Mouse (Mus musculus): ENCODE results near the gene Pde1c. TPM values are rescaled to one million over a fixed set of nuclear protein-coding genes. Genes with fewer than 3 reads are reported as not detected.

Pde1c gene
- total RNA-seq, 2 experiments from 2014 or later: 2.0 to 3.5 TPM

DNA sequence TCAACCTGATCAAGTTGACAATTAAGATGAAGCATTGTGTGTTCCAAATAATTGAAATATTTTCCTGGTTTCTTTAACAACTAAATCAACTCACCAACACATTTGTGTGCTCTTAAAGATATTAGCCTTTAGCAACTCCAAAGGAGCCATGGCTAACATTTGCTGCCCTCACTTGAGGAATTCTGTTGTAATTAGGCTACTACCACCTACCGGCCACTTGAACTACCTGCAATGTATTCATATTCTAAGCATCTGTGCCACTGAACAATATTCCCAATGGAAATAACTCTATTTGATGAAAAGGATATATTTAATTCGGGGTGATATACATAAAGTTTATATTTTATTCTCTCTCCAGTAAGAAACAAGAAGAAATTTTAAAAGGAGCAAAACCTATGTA is 121.0 kb downstream of the Pde1c start:
- no peak for DNase-seq

DNA sequence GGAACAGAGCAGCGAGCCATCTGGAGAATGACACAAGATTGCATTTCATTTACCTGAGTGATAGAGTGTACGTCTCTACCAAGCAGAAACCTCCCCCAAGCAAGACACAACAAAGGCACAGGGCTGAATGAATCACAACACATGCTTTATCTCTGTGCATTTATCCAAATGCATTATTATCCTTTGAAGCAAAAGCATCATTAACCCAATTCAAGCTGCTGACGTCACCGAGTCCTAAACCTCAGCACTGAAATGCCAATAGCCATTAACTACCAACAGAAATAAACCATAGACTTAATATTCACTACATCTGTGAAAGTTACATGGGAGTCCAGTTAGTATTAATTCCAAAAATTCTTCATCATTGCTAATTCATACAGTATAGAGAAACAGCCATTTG is 127.4 kb downstream of the Pde1c start:
- no peak for DNase-seq

DNA sequence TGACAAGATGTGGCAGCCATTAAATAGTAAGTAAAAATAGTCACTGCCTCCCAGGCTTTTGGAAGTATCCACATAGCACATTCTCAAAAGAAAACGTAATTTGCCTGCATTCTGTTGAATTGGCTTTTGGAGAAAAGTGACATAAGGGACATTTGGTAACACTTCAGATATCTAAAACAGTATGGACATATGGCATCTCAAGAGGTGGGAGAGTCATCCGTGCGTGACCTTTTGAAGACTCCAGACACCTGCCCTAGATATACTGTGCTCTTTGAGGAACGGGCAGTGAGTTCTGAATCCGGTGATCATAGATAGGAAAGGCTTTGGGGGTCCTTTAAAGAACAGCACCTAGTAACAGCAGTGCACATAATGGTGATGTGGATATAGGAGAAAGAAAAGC is 143.1 kb downstream of the Pde1c start:
- DNase-seq: no peak

DNA sequence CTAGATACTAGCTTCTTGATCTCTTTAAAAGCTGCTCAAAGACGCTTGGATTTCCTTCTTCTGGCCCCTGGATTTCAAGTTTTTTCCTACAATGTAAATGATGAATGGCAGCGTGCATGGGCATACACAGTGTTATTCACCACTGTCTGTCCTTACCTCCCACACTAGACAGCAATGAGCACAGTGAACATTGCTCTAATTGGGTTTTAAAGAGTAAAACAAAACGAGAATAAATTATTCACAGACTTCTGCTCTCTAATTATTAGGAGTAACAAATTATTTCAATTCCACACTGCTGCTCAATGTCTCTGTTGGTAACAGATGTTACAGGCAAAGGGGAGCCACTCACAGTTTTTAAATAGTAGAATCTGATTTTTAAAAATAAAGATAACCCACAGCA is 146.0 kb downstream of the Pde1c start:
- DNase-seq: no peak

DNA sequence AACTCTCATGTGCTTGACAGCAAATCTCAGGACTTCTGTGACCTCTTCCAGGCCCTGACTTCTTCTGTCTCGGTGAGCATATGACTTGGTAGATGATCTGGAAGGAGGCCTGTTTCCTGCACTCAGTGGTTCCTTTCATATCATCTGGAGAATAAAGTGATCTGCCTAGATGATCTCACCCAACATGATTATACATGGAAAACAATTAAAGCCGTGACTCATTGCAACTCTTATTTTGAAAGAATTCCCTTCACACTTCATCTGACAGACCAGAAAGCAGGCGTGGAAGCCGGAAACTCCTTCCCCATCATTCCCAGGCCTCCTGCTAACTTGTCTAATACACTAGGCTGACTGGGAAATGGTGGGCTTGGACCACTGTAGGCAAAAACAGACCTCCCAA is 152.7 kb downstream of the Pde1c start:
- DNase-seq: no peak

DNA sequence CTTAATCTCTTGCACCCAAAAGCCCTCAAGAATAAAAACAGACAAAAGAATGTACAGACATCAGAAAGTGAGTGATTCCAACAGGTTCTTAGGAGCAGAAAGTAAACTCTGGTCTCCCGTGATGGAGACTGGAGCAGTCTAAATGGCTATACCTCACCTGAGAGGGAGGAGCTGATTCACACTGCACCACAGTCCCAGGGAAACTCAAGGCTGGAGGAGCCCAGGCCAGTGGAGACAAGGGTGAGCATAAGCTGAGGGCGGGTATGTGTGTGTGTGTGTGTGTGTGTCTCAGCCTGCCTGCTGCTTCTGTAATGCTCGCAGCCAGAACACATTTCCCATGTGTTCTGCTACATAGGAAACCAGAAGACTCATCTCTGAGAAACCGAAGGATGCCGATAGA is 179.7 kb downstream of the Pde1c start:
- no peak for DNase-seq

DNA sequence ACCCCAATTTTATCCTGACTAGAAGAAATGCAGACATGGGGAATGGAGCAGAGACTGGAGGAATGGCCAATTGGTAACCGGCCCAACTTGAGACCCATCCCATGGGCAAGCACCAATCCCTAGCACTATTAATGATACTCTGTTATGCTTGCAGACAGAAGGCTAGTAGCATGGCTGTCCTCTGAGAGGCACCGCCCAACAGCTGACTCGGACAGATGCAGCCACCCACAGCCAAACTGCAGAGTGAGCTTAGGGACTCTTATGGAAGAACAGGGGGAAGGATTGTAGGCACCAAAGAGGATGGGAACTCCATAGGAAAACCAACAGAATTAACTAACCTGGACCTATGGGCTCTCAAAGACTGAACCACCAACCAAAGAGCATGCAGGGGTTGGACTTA is 192.5 kb downstream of the Pde1c start:
- no peak for DNase-seq

DNA sequence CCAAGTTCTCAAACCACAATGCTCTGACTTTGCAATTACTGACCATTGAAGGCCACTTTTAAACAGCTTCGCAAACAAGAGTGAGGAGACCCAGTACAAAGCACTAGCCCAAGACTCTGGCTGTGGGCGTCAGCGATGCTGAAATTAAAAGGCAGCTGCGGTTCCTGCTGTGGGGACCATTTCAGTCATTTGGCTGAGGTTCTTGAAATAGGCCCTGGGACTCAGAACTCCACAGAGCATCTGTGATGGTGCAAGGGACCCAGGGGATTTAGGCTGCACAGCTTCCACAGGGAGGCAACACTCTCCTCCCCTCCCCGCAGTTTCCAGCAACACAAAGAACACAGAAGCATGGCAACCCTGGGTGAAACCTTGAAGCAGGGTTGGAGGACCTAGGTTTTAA is 194.7 kb downstream of the Pde1c start:
- no peak for DNase-seq

DNA sequence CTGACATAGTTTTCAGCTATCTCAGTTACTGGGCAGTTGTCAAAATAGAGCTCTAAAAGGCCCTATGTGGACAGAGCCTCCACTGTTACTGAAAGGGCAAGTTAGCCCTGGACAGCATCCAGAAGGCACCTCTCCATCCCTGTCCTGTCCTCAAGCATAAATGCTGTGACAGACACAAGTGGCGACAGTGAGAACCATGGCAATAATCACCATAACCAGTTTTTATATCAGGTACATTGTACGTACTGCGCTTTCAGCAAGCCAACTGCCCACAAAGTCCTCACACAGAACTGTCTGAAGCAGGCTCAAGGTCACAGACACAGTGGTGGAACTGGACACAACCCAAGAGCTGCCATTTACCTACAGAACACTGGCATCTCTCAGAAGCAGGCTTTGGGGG is 195.2 kb downstream of the Pde1c start:
- DNase-seq: no peak

DNA sequence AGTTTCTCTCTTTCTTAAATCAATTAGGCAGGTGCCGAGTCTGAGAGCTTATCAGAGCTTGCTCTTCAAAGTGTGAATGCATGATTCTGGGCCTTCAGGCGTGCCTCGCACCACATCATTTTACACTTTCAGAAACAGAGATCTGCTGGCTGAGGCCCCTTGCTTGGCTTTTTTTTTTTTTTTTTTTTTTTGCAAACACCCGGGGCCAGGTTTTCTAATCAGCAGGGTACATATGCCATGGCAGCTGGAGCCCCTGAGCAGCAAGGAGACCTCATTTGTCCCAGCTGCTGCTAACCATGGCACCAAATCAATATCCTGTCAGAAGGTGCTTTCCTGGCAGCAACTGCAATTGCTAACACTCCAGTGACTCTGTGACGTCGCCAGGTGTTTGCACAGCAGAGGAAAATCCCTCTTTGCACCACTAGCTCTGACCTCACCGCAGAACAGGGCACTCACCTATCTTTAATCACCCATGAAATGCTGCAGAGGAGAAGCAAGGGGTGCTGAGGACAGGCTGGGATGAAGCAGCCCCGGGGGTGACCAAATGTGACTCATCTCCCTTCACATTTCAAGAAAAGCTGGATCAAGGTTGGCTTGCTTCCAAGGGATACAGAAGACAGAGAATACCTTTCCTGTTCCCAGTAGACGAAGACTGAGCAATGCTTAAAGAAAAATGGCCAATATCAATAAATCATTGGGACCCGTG is 195.7 kb downstream of the Pde1c start:
- no peak for DNase-seq

DNA sequence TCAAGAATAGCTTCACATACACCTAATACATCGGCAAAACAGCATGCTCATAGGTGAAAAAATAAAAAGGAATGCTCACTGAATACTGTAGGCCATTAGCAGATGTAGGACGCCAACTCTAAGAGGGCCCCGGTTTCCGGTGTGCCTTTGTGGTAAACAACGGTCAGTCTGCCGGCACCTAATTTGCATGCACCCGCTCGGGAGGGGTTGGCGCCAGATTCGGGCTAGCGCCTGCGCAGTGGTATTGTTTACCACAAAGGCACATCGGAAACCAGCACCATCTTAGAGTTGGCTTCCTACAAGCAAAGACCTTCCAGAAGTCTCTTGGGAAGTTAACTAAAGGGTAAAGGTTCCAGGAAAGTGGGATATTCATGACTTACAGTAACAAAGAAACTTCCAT is 199.4 kb downstream of the Pde1c start:
- no peak for DNase-seq

DNA sequence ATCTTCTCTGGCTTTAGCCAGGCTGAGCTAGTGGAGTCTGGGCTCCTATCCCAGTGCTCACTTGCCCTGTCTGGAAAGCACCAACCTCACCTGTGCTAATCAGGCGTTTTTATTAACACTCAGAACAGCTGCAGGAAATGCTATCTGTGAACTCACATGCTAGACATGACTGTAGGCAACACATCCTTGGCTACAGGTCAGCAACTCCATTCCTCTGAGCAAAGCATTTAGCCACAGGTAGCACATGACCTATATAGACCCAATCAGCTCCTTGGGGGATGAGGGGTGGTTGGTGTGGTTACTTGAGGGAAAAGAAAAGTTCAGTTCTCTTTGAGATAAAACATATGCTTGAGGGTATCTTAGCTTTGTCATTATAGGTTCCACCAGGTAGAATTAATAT is 200.8 kb downstream of the Pde1c start:
- DNase-seq: no peak

DNA sequence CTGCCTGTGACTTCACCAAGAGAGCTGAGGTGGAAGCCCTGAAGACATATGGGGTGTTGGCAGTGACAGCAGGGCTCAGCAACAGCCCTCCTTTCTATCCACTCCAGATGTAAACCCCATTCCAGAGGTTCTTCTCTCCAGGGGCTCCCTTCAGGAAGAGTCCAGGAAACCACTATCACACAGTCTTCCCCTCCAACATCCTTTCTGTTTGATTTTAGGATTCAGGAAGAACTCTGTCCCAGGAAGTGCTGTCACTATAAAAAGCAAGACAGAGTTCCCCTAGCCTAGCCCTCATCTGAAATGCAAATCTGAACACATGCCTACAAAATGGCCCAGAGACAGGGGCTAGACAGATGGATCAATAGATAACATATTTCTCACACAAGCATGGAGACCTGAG is 201.6 kb downstream of the Pde1c start:
- no peak for DNase-seq

DNA sequence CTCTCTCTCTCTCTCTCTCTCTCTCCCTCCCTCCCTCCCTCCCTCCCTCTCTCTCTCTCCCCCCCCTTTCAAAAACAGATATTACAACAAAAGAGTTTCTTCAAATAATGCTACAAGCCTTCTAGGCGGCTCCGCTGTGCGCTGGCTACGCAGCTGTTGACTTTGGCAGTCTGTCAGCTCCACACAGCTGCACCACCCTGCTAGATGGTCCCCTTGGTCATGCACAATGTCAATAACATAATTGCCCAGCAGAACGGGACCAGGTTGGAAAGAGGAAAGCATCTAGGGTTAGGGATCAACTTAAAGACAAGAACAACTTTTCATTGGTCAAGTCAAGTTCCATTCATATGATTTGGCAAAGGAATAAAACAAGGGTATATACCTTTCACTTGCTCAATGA is 206.3 kb downstream of the Pde1c start:
- DNase-seq: no peak

DNA sequence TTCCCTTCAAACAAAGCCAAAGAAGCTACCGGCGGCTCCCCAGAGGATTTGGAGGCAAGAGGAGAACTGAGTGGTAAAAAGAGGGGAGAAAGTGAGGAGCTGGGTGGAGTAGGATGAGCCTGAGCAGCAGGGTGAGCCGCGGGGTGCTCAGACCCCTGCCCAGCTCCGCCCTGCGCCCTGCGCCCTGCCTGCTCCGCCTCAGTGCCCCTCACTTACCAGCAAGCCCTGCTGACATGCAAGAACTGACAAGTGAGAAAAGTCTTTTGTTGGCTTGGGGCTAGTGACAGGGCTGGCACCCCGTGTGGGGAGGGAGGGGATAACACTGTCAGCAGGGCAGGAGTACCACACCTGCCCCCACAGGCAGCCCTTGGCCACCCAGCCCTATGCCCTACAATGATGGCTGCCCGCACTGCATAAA is 206.8 kb downstream of the Pde1c start:
- peak; percentile 20 for DNase-seq

DNA sequence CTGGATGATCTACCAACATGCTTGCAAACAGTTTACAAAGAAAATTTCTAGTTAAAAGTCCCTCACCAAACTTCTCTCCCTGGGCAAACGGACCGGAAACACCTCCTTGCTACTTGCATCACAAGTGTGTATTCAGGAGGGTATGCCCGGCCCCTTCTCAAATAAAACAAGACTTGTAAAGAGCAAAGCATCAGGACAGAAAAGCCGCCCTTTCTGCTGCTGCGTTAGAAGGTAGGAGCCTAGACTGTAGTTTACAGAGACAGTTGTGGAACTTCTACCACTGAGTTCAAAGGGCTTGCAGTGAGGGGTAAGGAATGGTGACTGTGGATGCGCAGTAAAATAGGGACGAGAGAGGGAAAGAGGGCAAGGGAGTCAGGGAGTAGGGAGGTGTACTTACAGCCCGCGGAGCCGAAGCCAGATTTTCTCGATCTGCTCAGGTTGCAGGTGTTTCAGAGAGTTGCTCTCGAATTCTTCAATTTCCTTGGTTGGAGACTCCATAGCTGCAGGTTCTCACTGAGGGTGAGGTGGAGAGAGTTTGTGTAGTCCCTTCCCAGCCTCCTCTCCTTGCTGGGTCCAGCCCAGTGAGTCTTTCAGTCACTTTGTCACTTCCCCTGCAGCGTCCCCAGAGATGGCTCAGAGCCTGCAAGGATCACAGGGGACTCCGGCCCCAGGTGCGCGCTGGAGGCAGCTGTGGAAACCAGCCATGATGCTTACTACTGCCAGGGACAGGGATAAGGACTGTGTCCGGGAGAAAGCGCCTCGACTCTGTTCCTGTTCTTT is 207.4 kb downstream of the Pde1c start:
- DNase-seq: no peak

DNA sequence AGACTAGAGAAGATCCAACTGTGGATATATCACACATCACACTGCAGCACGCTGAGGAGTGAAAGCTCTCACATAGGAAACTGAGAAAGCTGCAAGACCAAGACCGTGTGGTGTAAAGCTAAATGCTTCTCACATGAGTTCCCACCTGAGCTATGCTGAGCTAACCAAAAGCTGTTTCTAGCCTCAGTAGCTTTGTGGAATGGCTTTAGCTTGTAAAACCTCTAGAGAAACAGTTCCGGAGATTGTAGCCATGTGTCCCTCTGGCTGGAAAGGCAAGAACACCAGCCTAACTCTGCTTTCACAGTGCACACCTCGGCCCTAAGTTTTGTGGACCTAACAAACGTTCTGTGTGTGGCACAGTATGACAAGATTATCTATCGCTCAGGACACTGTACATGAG is 208.8 kb downstream of the Pde1c start:
- DNase-seq: no peak

DNA sequence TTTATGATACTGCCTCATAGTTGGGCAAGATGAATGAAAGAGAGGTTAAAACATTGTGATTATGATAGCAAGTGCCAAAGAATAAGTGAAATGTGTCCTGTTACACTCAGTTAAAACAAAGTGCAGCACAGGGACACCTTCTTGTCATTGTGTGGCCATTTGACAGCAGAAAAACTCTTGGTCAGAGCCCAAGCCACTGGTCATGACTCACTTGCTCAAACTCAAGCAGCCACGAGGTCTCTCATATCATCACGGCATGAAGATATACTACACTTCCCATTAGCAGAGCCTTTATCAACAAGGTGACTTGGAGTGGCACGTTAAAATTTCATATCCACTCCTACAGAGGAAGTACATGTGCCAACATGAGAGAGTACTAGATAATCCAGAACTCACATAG is 209.8 kb downstream of the Pde1c start:
- DNase-seq: no peak

DNA sequence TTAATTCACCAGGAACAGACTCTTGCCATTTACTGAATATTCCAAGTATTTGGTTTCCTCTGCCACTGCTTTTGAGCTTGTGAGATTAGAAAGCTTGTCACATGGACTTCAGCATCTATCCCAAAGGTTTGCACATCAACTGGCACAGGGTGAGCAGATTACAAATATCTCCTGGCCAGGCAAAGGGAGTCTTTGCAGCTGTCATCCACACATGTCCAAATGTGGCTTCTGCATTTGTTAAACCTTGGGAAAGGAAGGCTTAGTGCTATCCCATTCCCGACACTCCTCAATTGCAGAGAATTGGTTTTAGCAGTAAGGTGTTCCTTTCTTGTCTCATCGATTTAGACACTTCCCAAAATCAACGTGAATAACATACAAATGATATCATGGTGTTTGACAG is 221.7 kb downstream of the Pde1c start:
- no peak for DNase-seq

DNA sequence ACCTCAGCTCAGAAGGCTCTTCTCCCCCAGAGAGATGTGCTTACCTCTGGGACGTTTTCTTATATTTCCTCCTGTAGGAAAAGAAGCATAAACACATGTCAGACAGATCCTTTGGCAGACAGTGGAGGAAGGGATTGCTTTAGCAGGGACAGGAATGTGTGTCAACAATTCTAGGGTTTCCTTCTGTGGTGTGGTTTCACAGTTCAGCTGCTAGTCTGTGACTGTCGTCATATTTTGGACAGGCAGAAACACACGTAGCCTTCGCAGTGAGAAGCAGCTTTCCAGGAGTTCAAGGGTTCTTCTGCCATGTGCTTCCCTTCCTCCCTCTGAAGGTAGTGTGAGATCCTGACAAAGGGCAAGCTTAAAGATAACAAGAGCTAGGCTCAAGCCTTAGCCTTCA is 223.8 kb downstream of the Pde1c start:
- no peak for DNase-seq

DNA sequence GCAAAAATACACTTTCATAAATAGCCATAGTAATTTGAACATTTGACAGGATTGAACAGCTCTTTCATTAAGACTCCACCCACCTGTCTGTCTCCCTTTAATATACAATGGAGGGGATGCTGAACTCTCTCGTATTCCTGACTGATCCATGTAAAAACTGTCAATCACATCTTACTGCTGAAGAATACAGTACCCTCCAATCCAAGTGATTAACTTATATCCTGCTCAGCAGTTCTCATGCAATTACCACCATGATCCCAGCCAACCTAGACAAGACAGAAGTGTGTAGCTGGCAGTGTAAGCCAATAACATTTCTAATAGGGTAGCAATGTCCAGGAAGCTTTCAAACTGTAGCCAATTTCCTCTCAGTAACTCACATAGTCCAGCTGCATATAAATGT is 226.9 kb downstream of the Pde1c start:
- DNase-seq: no peak

DNA sequence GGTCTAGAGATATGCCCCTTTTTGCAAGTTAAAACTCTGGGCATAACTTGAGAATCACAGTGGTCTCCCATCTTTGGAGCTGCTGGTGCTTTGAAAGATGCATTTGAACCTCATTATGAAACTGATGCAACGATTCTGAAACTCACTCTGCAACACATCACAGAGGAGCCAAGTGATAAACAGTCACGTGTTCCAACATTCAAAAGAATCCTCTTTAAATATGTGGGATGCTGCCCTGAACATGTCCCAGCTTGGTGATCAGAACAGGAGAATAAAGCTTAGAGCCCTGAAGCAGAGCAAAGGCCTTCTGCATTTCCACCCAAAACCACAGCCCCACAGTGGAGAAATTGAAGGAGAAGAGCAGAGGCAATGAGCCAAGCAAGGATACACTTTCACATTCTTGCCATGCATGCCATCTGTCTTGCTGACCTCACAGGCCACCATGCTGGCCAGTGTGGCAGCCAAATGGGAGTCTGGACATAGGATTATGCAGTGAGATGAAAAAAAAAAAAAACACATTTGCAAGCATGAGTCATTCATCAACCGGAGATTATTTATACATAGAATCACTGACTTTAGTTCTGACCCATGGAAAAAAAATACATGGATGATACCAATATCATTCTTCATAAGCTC is 233.0 kb downstream of the Pde1c start:
- no peak for DNase-seq

DNA sequence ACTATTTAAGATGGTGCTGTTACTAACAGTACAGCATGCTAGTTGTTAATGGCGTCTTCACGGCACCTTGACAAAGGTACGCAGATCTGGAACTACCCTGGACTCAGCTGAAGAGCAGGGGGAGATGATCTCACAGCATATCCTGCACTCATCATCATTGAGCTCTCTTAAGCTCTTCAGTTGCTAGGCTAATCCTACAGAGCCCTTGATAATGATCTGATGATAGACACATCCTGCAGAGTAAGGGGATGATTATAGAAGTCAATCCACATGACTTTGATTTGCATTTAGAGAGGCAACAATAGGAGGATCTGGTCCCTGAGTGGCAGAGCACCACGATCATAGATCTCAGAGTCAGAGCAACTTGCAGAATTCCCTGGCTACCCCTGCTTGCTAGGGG is 236.8 kb downstream of the Pde1c start:
- DNase-seq: no peak

DNA sequence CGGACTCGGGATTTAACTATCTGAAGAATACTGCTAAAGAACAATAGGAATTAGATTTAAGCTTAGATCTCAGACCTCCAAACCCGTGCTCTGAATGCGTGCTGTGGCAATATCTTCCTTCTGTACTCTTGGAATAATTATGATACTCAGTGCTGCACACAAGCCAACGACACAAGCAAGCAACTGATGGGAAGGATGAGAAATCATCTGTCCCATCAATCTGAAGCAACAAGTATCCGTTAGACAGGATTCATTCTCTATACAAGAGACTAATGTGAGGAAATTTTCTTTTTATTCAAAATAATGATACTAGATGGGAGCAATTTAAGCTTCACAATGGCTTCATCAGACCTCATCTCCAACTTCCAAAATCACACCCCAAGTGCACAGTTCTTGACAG is 237.5 kb downstream of the Pde1c start:
- no peak for DNase-seq
